Mouse (Mus musculus): ENCODE results near the gene Pdf. TPM values are rescaled to one million over a fixed set of nuclear protein-coding genes. Genes with fewer than 3 reads are reported as not detected.
"Not testable (repeated sequence)": the region's sequence is repeated elsewhere in the genome, so short reads cannot be mapped to it uniquely, and the experiment has no call there.

The Pdf gene
- total RNA-seq, 1 experiment: 16.1 TPM

GRCm38 (mm10) chr8:107046976-107047375 lies 1.4 kb downstream of the Pdf start:
- peak overlapping the region; percentile 0; the same call in 1 of the 2 replicates for H3K9ac ChIP-seq (ENCODE audit: insufficient read depth, low read depth, low read length, poor library complexity, severe bottlenecking)
- in situ Hi-C loops (cut with MboI; ENCODE audit: low sequenced_read_pairs in 2 of 2, unreplicated experiment in 2 of 2): no loop called here
- no peak overlapping the region for H3K27ac ChIP-seq (ENCODE audit: insufficient read depth, low read depth, low read length, poor library complexity, severe bottlenecking)
- H3K36me3 ChIP-seq (ENCODE audit: control insufficient read depth, insufficient read depth, low read length, poor library complexity, severe bottlenecking): peaks cover 40% of the 10 kb centered on the region
- no peaks in the 10 kb centered on the region for H3K9me3 ChIP-seq (ENCODE audit: control insufficient read depth, insufficient read depth, low read depth, low read length)
- DNase-seq (ENCODE audit: low read depth, low spot score): no peak
- TF ChIP-seq ZNF384 (IDR thresholded peaks at IDR 0.05; ENCODE audit: low read depth, low read length): no peak
- TF ChIP-seq HCFC1 (IDR thresholded peaks at IDR 0.05; ENCODE audit: borderline replicate concordance, insufficient read depth, low read length): no peak
- no peak for TF ChIP-seq ZC3H11A (IDR thresholded peaks at IDR 0.05; ENCODE audit: borderline replicate concordance, low read depth, low read length)
- TF ChIP-seq MAFK (IDR thresholded peaks at IDR 0.05; ENCODE audit: insufficient read depth, low read depth, low read length): no peak
- no peak for TF ChIP-seq CHD2 (IDR thresholded peaks at IDR 0.05; ENCODE audit: low read depth, low read length)
- no peaks in the 10 kb centered on the region; a peak in 1 of 4 replicates for H3K4me1 ChIP-seq (ENCODE audit: control insufficient read depth in 2 of 2, insufficient read depth in 2 of 2, low read length in 2 of 2, poor library complexity in 1 of 2)
- no peak overlapping the region for H3K4me3 ChIP-seq (ENCODE audit: insufficient read depth in 1 of 2, low read depth in 1 of 2, low read length in 2 of 2, poor library complexity in 1 of 2, severe bottlenecking in 1 of 2)

GRCm38 (mm10) chr8:107045478-107045877 lies 2.9 kb downstream of the Pdf start:
- in situ Hi-C loops (cut with MboI; ENCODE audit: low sequenced_read_pairs in 2 of 2, unreplicated experiment in 2 of 2): no loop called here
- no peaks in the 10 kb centered on the region for H3K9me3 ChIP-seq (ENCODE audit: control insufficient read depth, insufficient read depth, low read depth, low read length)
- TF ChIP-seq MAFK (IDR thresholded peaks at IDR 0.05; ENCODE audit: insufficient read depth, low read depth, low read length) (no peak), ZC3H11A (IDR thresholded peaks at IDR 0.05; ENCODE audit: borderline replicate concordance, low read depth, low read length) (no peak), HCFC1 (IDR thresholded peaks at IDR 0.05; ENCODE audit: borderline replicate concordance, insufficient read depth, low read length) (no peak), ZNF384 (IDR thresholded peaks at IDR 0.05; ENCODE audit: low read depth, low read length) (no peak)
- peaks cover 0 to 2% of the 10 kb centered on the region in 2 experiments; a peak in 2 of 4 replicates for H3K4me1 ChIP-seq (ENCODE audit: control insufficient read depth in 2 of 2, insufficient read depth in 2 of 2, low read length in 2 of 2, poor library complexity in 1 of 2)
- no peak overlapping the region for H3K27ac ChIP-seq (ENCODE audit: insufficient read depth, low read depth, low read length, poor library complexity, severe bottlenecking)
- peaks cover 34% of the 10 kb centered on the region for H3K36me3 ChIP-seq (ENCODE audit: control insufficient read depth, insufficient read depth, low read length, poor library complexity, severe bottlenecking)
- no peak overlapping the region for H3K4me3 ChIP-seq (ENCODE audit: insufficient read depth in 1 of 2, low read depth in 1 of 2, low read length in 2 of 2, poor library complexity in 1 of 2, severe bottlenecking in 1 of 2)
- no peak for DNase-seq (ENCODE audit: low read depth, low spot score)
- no peak overlapping the region for H3K9ac ChIP-seq (ENCODE audit: insufficient read depth, low read depth, low read length, poor library complexity, severe bottlenecking)

- no peak overlapping the region for H3K4me3 ChIP-seq (ENCODE audit: insufficient read depth in 1 of 2, low read depth in 1 of 2, low read length in 2 of 2, poor library complexity in 1 of 2, severe bottlenecking in 1 of 2)
- DNase-seq (ENCODE audit: low read depth, low spot score): no peak
- no peak overlapping the region for H3K27ac ChIP-seq (ENCODE audit: insufficient read depth, low read depth, low read length, poor library complexity, severe bottlenecking)
- TF ChIP-seq ZNF384 (IDR thresholded peaks at IDR 0.05; ENCODE audit: low read depth, low read length) (no peak), HCFC1 (IDR thresholded peaks at IDR 0.05; ENCODE audit: borderline replicate concordance, insufficient read depth, low read length) (no peak), ZC3H11A (IDR thresholded peaks at IDR 0.05; ENCODE audit: borderline replicate concordance, low read depth, low read length) (no peak), MAFK (IDR thresholded peaks at IDR 0.05; ENCODE audit: insufficient read depth, low read depth, low read length) (no peak), CHD2 (IDR thresholded peaks at IDR 0.05; ENCODE audit: low read depth, low read length) (no peak)
- peaks cover 24% of the 10 kb centered on the region for H3K36me3 ChIP-seq (ENCODE audit: control insufficient read depth, insufficient read depth, low read length, poor library complexity, severe bottlenecking)
- no peaks in the 10 kb centered on the region for H3K9me3 ChIP-seq (ENCODE audit: control insufficient read depth, insufficient read depth, low read depth, low read length)
- H3K9ac ChIP-seq (ENCODE audit: insufficient read depth, low read depth, low read length, poor library complexity, severe bottlenecking): no peak overlapping the region
- H3K4me1 ChIP-seq (ENCODE audit: control insufficient read depth in 2 of 2, insufficient read depth in 2 of 2, low read length in 2 of 2, poor library complexity in 1 of 2): peaks cover 0 to 2% of the 10 kb centered on the region in 2 experiments; a peak in 2 of 4 replicates
- in situ Hi-C loops (cut with MboI; ENCODE audit: low sequenced_read_pairs in 2 of 2, unreplicated experiment in 2 of 2): no loop called here
Measured at GRCm38 (mm10) chr8:107040632-107041031, 7.8 kb downstream of the Pdf start.

- Histone ChIP-seq H3K4me3 (ENCODE audit: insufficient read depth in 1 of 2, low read depth in 1 of 2, low read length in 2 of 2, poor library complexity in 1 of 2, severe bottlenecking in 1 of 2) (no peak overlapping the region), H3K36me3 (ENCODE audit: control insufficient read depth, insufficient read depth, low read length, poor library complexity, severe bottlenecking) (no peaks in the 10 kb centered on the region; the same call in 1 of the 2 replicates), H3K27ac (ENCODE audit: insufficient read depth, low read depth, low read length, poor library complexity, severe bottlenecking) (no peak overlapping the region), H3K4me1 (ENCODE audit: control insufficient read depth in 2 of 2, insufficient read depth in 2 of 2, low read length in 2 of 2, poor library complexity in 1 of 2) (peaks cover 0 to 4% of the 10 kb centered on the region in 2 experiments; a peak in 2 of 4 replicates), H3K9ac (ENCODE audit: insufficient read depth, low read depth, low read length, poor library complexity, severe bottlenecking) (no peak overlapping the region), H3K9me3 (ENCODE audit: control insufficient read depth, insufficient read depth, low read depth, low read length) (no peaks in the 10 kb centered on the region)
- in situ Hi-C loops (cut with MboI; ENCODE audit: low sequenced_read_pairs in 2 of 2, unreplicated experiment in 2 of 2): no loop called here
- no peak for DNase-seq (ENCODE audit: low read depth, low spot score)
- TF ChIP-seq ZC3H11A (IDR thresholded peaks at IDR 0.05; ENCODE audit: borderline replicate concordance, low read depth, low read length) (no peak), MAFK (IDR thresholded peaks at IDR 0.05; ENCODE audit: insufficient read depth, low read depth, low read length) (no peak), CHD2 (IDR thresholded peaks at IDR 0.05; ENCODE audit: low read depth, low read length) (no peak), ZNF384 (IDR thresholded peaks at IDR 0.05; ENCODE audit: low read depth, low read length) (no peak), HCFC1 (IDR thresholded peaks at IDR 0.05; ENCODE audit: borderline replicate concordance, insufficient read depth, low read length) (no peak)
Measured at GRCm38 (mm10) chr8:107036626-107037025, 11.8 kb downstream of the Pdf start.

GRCm38 (mm10) chr8:107035641-107036040 lies 12.8 kb downstream of the Pdf start:
- Histone ChIP-seq H3K27ac (ENCODE audit: insufficient read depth, low read depth, low read length, poor library complexity, severe bottlenecking) (no peak overlapping the region), H3K4me3 (ENCODE audit: insufficient read depth in 1 of 2, low read depth in 1 of 2, low read length in 2 of 2, poor library complexity in 1 of 2, severe bottlenecking in 1 of 2) (no peak overlapping the region), H3K4me1 (ENCODE audit: control insufficient read depth in 2 of 2, insufficient read depth in 2 of 2, low read length in 2 of 2, poor library complexity in 1 of 2) (peaks cover 0 to 2% of the 10 kb centered on the region in 2 experiments; a peak in 2 of 4 replicates), H3K9me3 (ENCODE audit: control insufficient read depth, insufficient read depth, low read depth, low read length) (no peaks in the 10 kb centered on the region), H3K36me3 (ENCODE audit: control insufficient read depth, insufficient read depth, low read length, poor library complexity, severe bottlenecking) (no peaks in the 10 kb centered on the region; the same call in 1 of the 2 replicates), H3K9ac (ENCODE audit: insufficient read depth, low read depth, low read length, poor library complexity, severe bottlenecking) (no peak overlapping the region)
- DNase-seq (ENCODE audit: low read depth, low spot score): no peak
- in situ Hi-C loops (cut with MboI; ENCODE audit: low sequenced_read_pairs in 2 of 2, unreplicated experiment in 2 of 2): no loop called here
- no peak for TF ChIP-seq MAFK (IDR thresholded peaks at IDR 0.05; ENCODE audit: insufficient read depth, low read depth, low read length)
- TF ChIP-seq CHD2 (IDR thresholded peaks at IDR 0.05; ENCODE audit: low read depth, low read length): no peak
- no peak for TF ChIP-seq ZC3H11A (IDR thresholded peaks at IDR 0.05; ENCODE audit: borderline replicate concordance, low read depth, low read length)
- TF ChIP-seq ZNF384 (IDR thresholded peaks at IDR 0.05; ENCODE audit: low read depth, low read length): no peak
- no peak for TF ChIP-seq HCFC1 (IDR thresholded peaks at IDR 0.05; ENCODE audit: borderline replicate concordance, insufficient read depth, low read length)

- H3K27ac ChIP-seq (ENCODE audit: insufficient read depth, low read depth, low read length, poor library complexity, severe bottlenecking); H3K4me1 ChIP-seq (ENCODE audit: control insufficient read depth in 2 of 2, insufficient read depth in 2 of 2, low read length in 2 of 2, poor library complexity in 1 of 2); in situ Hi-C loops (cut with MboI; ENCODE audit: low sequenced_read_pairs in 2 of 2, unreplicated experiment in 2 of 2); H3K4me3 ChIP-seq (ENCODE audit: insufficient read depth in 1 of 2, low read depth in 1 of 2, low read length in 2 of 2, poor library complexity in 1 of 2, severe bottlenecking in 1 of 2); H3K9ac ChIP-seq (ENCODE audit: insufficient read depth, low read depth, low read length, poor library complexity, severe bottlenecking); DNase-seq (ENCODE audit: low read depth, low spot score); H3K9me3 ChIP-seq (ENCODE audit: control insufficient read depth, insufficient read depth, low read depth, low read length); H3K36me3 ChIP-seq (ENCODE audit: control insufficient read depth, insufficient read depth, low read length, poor library complexity, severe bottlenecking): not testable (repeated sequence)
Measured at GRCm38 (mm10) chr8:107033609-107034008, 14.8 kb downstream of the Pdf start.

All from ES-E14 (cell line).